Mouse (Mus musculus) brown adipose tissue, adult 24 weeks (tissue): ENCODE measurements around the gene Nprl2. TPM values are rescaled to one million over a fixed set of nuclear protein-coding genes. Genes with fewer than 3 reads are reported as not detected.
A peak's percentile ranks its signal among the peaks of the same experiment; 100 is the strongest.

ENCODE experiments used
- H3K27ac ChIP-seq: fragments of 200-500 bp; replicated peaks from 2 replicates; pipeline ENCODE4 v1.5.1; 2012; ENCODE audit warnings: low read depth, mild to moderate bottlenecking, low read length
- H3K4me1 ChIP-seq: fragments of 200-500 bp; 2 replicates; pipeline ENCODE4 v1.6.1; 2012; ENCODE audit warnings: low read length, mixed read lengths; ENCODE audit not compliant: control insufficient read depth, insufficient read depth, insufficient read length
- H3K4me3 ChIP-seq: fragments of 200-500 bp; 2 replicates; pipeline ENCODE4 v1.5.1; 2012; ENCODE audit warnings: low read depth, mild to moderate bottlenecking, low read length, moderate library complexity; ENCODE audit not compliant: insufficient read depth
- polyA plus RNA-seq: library from polyadenylated mRNA; stranded (reverse); fragments of >200 nt; gene quantifications from 2 replicates; pipeline ENCODE4 v1.2.4, GENCODE M21; 2012; ENCODE audit not compliant: missing spikeins, insufficient read depth, insufficient read length

The Nprl2 gene
- polyA plus RNA-seq, 1 experiment: 22.5 TPM

DNA sequence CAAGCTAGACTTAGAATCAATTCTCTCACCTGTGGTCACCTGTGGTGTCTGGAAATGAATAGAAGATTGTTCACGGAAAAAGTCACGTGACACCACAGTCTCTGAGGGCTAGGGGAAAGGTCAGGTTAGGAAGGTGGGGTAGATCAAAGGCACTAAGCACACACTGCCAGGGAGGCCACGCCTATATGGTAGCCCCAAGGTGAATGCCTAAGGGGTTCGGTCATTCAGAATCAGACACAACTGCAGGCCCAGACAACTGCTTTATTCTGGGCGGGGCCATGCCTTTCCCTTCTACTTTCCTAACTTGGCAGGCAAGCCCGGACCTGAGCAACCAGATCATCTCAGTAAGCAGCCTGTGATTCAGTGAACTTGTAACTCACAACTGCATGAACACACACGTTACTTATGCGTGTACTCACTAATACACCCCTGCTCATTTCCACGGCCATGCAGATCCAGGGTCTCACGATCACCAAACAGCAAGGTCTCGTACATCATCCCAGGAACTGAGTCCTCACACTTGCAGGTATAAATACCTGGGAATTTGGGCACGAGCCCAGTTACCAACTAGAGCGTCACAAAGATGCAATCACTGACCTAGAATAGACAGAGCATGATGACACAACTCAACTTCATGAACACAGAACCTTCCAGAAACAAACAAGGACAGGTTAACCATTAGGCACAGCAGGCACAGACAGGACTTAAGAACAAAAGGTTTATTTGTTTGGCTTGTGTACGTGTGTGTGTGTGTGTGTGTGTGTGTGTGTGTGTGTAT lies 33.7 kb downstream of the Nprl2 start:
- Histone ChIP-seq H3K27ac (peak overlapping the region; percentile 48; the same call in 1 of the 2 replicates), H3K4me1 (peaks cover 18% of the 10 kb centered on the region), H3K4me3 (no peak overlapping the region)

DNA sequence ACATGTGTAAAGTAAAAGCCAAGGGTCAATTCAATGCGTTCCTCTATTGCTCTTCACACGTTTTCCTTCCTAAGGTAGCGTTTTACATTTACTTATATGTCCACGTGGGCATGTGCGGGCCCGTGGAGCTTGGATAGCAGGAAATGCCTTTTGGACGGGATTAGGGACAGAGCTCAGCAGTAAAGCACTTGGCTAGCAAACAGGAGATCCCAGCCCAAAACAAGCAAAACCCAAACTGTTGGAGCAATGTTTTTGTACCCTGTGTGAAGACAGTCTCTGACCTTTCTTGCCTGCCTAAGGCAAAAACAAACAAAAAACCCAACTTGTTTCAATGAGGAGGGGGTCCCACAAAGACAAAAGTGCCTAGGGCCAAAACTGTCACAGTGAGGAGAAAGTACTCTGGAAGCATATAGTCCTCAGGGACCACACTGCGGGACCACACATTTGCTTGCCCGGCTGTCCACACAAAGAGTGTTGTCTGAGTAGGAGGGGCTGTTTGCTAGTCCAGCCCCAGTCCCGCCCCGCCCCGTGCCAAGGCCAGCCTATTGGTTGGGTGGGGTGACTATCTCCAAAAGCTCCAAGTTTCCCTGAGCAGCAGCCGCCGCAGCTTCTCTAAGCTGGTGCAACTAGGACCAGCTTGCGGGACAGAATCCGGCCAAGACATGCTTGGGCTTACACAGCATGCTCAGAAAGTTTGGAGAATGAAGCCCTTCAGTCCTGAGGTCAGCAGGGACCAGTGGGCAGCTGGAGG lies 34.5 kb downstream of the Nprl2 start, which contains the start of gene Hyal1:
TSS of gene Hyal1 (plus strand) at position 571 of the 751 bp plus-strand sequence.
- peak within 1 kb of the TSS; percentile 56 for H3K27ac ChIP-seq
- H3K4me3 ChIP-seq: peak within 1 kb of the TSS; percentile 71
- H3K4me1 ChIP-seq: peaks cover 11% of the 10 kb centered on the region; the same call in 1 of the 2 replicates

DNA sequence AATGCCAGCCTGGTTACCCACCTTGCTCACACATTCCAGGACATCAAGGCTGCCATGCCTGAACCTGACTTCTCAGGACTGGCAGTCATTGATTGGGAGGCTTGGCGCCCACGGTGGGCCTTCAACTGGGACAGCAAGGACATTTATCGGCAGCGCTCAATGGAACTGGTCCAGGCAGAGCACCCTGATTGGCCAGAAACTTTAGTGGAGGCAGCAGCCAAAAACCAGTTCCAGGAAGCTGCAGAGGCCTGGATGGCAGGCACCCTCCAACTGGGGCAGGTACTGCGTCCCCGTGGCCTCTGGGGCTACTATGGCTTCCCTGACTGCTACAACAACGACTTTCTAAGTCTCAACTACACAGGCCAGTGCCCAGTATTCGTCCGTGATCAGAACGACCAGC lies 35.8 kb downstream of the Nprl2 start:
- Histone ChIP-seq H3K4me3 (peak overlapping the region; percentile 71), H3K27ac (peak overlapping the region; percentile 57), H3K4me1 (peaks cover 9% of the 10 kb centered on the region; the same call in 1 of the 2 replicates)

DNA sequence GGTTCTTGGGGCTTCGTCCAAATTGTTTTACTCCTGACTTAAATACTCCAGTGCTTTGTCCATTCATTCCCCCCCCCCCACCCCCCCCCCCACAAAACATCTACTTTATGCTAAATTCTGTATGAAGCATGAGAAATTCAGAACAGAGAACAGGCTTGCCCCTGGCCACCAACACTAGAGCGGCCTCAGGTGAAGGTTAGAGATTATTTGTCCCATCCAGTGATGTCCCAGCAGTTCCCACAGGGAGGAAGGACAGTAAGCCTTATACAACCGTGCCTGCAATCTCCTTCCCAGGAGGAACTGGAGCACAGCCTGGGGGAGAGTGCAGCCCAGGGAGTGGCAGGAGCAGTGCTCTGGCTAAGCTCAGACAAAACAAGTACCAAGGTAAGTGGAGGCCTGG lies 36.6 kb downstream of the Nprl2 start, which contains the start of gene Naa80:
TSS of gene Naa80 (plus strand) at position 301 of the 400 bp plus-strand sequence.
- Histone ChIP-seq H3K4me3 (peak within 1 kb of the TSS; percentile 71), H3K4me1 (peaks cover 9% of the 10 kb centered on the region; the same call in 1 of the 2 replicates), H3K27ac (peak within 1 kb of the TSS; percentile 57)

DNA sequence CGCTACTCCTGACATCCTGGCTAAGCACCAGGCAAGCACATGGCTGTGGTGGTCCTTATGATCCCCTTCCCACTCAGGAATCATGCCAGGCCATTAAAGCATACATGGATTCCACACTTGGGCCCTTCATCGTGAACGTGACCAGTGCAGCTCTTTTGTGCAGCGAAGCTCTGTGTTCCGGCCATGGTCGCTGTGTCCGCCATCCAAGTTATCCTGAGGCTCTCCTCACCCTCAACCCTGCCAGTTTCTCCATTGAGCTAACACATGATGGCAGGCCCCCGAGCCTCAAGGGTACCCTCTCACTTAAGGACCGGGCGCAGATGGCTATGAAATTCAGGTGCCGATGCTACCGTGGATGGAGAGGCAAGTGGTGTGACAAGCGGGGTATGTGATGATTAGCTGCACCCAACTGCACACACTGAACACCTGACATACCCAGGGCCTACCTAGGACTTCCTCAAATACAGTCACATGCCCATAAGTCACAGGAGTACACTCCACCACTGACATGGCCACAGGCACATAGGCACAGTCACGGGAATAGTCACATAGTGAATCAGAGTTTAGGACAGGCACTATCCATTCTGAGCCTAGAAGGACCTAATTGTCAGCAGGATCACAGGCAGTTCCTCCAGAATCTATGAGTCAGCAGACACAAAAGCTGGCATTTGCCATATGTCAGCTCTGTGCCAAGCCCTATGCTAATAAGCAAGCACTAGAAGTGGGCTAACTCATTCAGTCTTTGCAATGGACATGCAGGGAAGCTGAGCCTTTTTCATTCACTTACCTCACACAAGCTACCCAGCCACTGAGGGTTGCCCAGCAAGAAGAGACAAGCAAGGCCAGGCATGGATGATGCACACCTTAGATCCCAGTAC lies 37.2 kb downstream of the Nprl2 start:
- H3K27ac ChIP-seq: peak overlapping the region; percentile 30; the same call in 1 of the 2 replicates
- H3K4me1 ChIP-seq: peaks cover 9% of the 10 kb centered on the region; the same call in 1 of the 2 replicates
- no peak overlapping the region for H3K4me3 ChIP-seq

DNA sequence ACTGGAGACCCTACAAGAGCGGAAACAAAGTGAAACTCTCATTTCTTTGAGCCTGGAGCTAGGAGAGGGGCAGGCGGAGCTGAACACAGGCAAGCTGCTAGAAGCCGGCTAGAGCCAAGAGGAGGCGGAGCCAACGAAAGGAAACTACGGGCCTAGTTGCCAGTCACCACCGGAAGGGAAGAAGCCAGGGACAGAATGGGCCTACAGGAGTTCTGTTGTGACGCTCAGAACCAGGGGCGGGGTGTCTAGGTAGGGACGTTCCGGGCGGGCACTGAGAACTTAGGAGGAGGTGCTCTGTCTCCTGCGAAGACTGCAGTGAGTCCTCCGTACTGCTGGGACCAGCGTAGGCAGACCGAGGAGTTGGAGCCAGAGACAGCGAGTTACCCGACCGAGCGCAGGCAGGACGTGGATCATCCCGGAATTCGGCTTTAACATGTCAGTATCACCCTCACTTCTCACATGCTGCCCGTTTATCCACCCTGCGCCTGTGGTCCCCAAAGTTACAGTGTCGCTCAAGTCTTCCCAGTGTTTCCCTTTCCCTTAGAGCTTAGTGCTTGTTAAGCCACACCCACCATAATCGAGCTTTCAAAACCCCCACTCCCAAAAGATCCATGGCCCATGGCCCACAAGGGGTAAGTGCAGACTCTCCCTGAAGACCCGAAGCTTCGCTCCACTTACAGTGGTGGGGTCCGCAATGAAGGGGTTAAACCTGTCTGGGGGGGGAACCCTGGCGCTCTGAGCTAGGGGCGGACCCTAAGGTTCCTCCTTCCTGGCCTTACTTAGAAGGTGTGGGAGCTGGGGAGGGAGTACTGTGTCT lies 38.7 kb downstream of the Nprl2 start, which contains the start of gene Hyal3:
TSS of gene Hyal3 (plus strand) at position 318 of the 817 bp plus-strand sequence.
- Histone ChIP-seq H3K4me3 (peak within 1 kb of the TSS; percentile 64), H3K4me1 (peaks cover 9% of the 10 kb centered on the region; the same call in 1 of the 2 replicates), H3K27ac (peak within 1 kb of the TSS; percentile 86)

DNA sequence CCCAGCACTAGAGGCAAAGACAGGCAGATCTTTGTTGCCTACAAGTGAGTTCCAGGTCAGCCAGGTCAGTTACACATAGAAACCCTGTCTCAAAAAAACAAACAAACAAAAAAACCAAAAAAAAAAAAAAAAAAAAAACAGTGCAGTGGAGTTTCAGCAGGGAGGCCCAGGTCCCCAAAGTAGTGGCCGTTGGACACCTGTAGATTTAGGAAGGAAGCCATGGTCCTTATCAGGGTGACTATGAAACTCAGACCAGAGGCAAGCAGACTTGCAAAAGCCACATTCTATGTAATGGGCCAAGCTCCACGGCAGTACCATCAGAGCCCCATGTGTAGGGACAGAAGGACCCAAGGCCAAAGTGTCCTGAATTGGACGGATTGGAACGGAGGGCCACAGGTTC lies 39.6 kb downstream of the Nprl2 start:
- H3K27ac ChIP-seq: no peak overlapping the region
- H3K4me1 ChIP-seq: peaks cover 9% of the 10 kb centered on the region; the same call in 1 of the 2 replicates
- H3K4me3 ChIP-seq: peak overlapping the region; percentile 64

DNA sequence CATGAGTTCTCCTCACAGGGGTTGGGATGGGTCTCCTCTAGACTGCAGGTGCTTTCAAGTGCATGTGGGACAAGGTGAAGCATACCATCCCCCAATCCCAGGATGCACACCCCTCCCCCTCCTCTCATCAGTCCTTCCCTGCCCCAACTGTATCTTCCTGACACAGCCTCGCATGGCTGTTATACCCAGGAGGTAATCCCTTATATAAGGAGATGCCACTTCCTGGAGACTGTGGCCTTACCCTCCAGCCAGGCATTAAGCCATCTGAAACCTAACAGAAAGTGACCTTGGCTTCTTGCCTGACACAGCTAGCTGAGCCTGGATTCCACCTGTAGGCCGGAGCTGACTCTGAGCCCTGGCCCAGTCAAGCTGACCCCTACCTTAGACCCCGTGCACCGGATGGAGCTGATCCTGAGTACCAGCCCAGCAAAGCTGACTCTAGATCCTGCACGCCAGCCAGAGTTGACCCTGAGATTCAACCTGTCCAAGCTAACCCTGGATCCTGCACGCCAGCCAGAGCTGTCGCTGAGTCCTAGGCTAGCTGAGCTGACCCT lies 40.6 kb downstream of the Nprl2 start:
- H3K4me1 ChIP-seq: peaks cover 5% of the 10 kb centered on the region; the same call in 1 of the 2 replicates
- no peak overlapping the region for H3K27ac ChIP-seq
- H3K4me3 ChIP-seq: no peak overlapping the region

DNA sequence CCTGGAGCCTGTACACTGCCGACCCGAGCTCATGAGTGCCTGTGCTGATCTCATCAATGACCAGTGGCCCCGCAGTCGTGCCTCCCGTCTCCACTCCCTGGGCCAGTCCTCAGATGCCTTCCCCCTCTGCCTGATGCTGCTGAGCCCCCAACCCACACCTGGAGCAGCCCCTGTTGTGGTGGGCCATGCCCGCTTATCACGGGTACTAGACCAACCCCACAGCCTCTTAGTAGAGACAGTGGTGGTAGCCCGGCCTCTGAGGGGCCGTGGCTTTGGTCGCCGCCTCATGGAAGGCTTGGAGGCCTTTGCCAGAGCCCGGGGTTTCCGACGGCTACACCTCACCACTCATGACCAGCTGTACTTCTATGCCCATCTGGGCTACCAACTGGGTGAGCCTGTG lies 41.1 kb downstream of the Nprl2 start:
- Histone ChIP-seq H3K27ac (no peak overlapping the region), H3K4me1 (peaks cover 8% of the 10 kb centered on the region), H3K4me3 (no peak overlapping the region)

DNA sequence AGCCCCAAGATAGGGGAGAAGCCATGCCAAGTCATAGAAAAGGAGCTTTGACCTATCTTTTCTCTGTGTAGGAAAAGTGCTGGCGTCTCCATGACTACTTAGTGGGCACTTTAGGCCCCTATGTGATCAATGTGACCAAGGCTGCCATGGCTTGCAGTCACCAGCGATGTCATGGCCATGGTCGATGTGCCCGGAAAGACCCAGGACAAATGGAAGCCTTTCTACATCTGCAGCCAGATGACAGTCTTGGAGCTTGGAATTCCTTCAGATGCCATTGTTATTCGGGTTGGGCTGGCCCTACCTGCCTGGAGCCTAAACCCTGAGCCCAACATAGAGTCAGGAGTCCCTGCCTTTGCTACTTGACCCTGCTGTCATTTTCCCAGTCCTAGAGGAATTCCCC lies 44.5 kb downstream of the Nprl2 start:
- no peak overlapping the region for H3K4me3 ChIP-seq
- no peak overlapping the region for H3K27ac ChIP-seq
- peaks cover 7% of the 10 kb centered on the region for H3K4me1 ChIP-seq

DNA sequence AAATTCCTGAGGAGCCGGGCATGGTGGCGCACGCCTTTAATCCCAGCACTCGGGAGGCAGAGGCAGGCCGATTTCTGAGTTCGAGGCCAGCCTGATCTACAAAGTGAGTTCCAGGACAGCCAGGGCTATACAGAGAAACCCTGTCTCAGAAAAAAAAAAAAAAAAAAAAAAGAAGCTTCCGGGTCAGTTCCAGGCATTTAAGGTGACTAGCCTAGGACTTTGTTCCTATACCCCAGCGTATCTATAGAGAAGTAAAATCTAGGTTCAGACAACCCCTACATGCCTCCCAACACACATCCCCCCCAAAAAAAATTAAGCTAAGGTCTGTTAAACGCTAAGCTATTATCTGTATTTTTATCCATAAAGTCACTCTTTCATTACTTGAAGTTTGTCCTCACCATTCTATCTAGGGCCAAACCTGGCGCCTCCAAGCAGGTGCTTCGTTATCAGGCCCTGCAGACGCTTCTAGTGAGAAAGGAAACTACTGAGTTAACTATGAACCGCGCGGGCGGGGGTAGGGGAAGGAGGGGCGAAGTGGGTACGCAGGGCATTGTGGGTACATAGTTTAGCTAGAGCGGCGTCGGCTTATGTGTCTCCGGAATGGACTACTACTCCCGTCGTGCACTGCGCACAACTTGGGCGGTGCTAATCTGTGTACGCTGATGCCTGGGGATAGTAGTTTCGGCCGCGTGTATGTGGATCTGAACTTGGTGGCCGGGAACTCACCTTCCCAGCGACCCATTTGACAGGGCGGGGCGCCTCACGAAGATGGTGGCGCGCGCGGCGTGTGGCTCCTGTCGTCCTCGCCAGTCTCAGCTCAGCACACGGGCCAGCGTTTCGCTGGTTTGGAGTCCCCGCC lies 45.2 kb downstream of the Nprl2 start, which contains the start of gene Ifrd2:
TSS of gene Ifrd2 (plus strand) at position 669 of the 859 bp plus-strand sequence.
- Histone ChIP-seq H3K4me3 (peak within 1 kb of the TSS; percentile 63), H3K4me1 (peaks cover 7% of the 10 kb centered on the region), H3K27ac (0 out of 2 replicates have a peak within 1 kb of the TSS, but pooled peaks have one; percentile 4)

DNA sequence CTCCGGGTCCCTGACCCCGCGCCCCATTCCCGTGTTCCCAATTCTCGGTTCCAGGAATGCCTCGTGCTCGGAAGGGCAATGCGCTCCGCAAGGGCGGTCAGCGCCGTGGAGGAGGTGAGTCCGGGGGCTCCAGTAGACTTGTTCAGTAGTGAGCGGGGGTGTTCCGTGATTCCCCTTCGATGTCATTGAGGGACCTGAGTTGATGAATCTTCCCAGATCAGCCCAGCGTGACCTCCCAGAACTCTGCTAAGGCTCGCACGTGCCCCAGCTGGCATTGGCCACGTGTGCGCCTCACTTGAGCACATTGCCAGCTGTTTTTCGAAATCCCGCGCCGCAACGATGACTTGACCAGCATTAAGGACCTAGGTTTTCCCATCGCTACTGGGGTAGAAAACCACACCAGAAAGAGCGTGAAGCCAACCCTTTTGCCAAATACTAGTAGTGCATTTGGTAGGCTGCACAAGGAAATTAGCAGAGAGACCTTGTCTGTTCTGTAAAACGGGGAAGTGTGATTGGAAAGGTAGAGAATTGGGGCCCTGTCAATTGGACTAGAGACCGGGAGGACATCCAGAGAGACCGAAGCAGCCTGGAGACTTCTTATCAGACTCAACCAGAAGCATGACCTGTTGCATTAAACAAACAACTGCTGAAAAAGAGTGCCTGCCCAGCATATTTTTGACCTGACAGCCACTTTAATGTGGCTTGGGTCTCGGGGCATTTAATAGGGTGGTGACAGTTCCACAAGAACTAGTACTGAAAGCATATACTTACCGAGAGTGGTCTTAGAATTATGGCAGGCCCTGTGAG lies 46.0 kb downstream of the Nprl2 start:
- Histone ChIP-seq H3K4me3 (peak overlapping the region; percentile 63), H3K27ac (0 out of 2 replicates have a peak overlapping the region, but pooled peaks have one; percentile 4), H3K4me1 (peaks cover 7% of the 10 kb centered on the region)
